Mouse (Mus musculus) heart, embryonic 10.5 days (tissue): ENCODE measurements at regions not wholly inside any gene's neighbourhood (a gene's known extent, or its start where the extent isn't known, plus 50 kb on each side); places are given as distances from the start of the nearest gene placed in this dataset.

Experiments used
- DNase-seq: peaks from one replicate; pipeline ENCODE4 v3.0.0-alpha.2; 2017; ENCODE audit warnings: low spot score
- H3K27ac ChIP-seq: fragments of 300-500 bp; sonication (generic); 2 replicates; pipeline ENCODE4 v1.5.1; 2016; ENCODE audit warnings: mild to moderate bottlenecking
- H3K27me3 ChIP-seq: fragments of 300-500 bp; sonication (generic); 2 replicates; pipeline ENCODE4 v1.6.1; 2016; ENCODE audit warnings: mild to moderate bottlenecking; ENCODE audit not compliant: poor library complexity, insufficient read depth, severe bottlenecking
- H3K36me3 ChIP-seq: fragments of 300-500 bp; sonication (generic); 2 replicates; pipeline ENCODE4 v1.6.1; 2016; ENCODE audit warnings: mild to moderate bottlenecking, moderate library complexity
- H3K4me1 ChIP-seq: fragments of 300-500 bp; sonication (generic); 2 replicates; pipeline ENCODE4 v1.6.1; 2016; ENCODE audit warnings: mild to moderate bottlenecking
- H3K4me3 ChIP-seq: fragments of 300-500 bp; sonication (generic); 2 replicates; pipeline ENCODE4 v1.5.1; 2016; ENCODE audit warnings: mild to moderate bottlenecking, moderate library complexity
- H3K9me3 ChIP-seq: fragments of 300-500 bp; sonication (generic); 2 replicates; pipeline ENCODE4 v1.6.1; 2016; ENCODE audit warnings: mild to moderate bottlenecking, moderate library complexity
- WGBS: fragments of 180-500 bp; shearing (Covaris S2); methylation state at CpG from one replicate; pipeline ENCODE4 v1.1.7; 2016; 5-methylcytosine and 5-hydroxymethylcytosine counted together

DNA sequence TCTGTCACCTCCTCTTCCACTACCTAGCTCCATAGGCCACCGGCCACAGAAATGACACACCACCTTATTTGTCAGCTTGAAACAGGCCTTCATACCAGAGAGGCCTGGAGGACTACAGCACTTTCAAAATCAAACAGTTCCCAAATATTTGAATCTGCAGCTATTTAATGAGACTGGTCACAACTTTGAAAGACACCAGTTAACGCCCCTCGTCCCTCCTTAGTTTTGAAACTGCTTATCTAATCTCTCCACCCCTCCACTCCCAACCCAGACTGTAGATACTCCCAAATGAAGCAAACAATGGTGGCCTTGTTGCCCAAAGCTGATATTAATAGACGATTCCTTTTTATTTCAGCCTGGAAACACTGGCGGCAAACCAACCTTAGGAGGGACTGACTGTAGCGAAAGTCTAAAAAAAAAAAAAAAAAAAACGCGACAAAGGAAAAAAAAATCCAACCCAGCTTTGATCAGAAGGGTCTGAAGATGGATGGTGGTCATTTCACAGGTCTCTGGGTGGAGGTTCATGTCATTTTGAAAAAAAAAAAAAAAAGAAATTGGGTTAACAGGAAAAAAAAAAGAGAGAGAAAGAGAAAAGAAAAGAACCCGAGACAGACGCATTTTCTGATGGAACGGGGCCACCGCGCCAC lies 80.8 kb downstream of the Hes1 start:
- DNase-seq = no peak
- Histone ChIP-seq H3K27ac (peak overlapping the region; percentile 31; the same call in 1 of the 2 replicates), H3K27me3 (peaks cover 45% of the 10 kb centered on the region), H3K4me3 (peak overlapping the region; percentile 37), H3K36me3 (no peaks in the 10 kb centered on the region), H3K9me3 (no peaks in the 10 kb centered on the region), H3K4me1 (peaks cover 16% of the 10 kb centered on the region)
- 8% methylated on average over 13 of the region's 13 CpGs for WGBS

DNA sequence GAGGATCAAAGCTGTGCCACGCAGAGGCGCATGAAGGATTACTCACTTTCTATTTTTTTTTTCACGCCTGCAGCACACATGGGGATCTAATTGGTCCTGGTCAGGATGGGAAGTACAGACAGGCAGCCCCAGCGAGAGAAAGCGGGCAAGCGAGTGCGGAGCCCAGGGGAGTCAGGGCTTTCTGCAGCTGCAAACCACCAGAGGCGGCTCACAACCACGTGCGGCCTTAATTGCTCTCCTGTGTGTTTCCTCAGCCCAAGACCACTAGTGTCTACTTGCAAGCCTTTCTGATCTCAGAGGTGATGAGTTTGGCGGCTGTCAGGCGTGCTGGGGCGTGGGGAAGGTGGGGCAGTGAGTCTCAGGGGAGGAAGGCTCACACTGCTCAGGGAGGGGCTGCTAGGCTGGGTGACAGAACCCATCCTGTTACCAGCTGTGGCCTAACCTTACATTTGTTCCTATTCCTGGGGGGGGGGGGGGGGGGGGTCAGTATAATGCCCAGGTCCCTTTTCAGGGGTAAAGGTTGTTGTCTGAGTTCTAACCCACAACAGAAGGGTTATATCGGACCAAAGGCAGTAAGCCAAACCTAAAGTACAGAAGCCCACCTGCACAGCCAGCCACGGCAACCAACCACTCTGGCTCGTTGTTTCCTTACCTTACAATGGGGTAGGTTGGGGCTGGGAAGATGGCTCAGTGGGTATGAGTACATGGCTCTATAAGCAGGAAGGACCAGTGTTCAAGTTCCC lies 81.5 kb downstream of the Hes1 start:
- 12% methylated on average over 16 of the region's 16 CpGs for WGBS
- H3K36me3 ChIP-seq = no peaks in the 10 kb centered on the region
- peaks cover 45% of the 10 kb centered on the region for H3K27me3 ChIP-seq
- peaks cover 16% of the 10 kb centered on the region for H3K4me1 ChIP-seq
- DNase-seq = peak; percentile 84
- peak overlapping the region; percentile 37 for H3K4me3 ChIP-seq
- no peaks in the 10 kb centered on the region for H3K9me3 ChIP-seq
- H3K27ac ChIP-seq = peak overlapping the region; percentile 31; the same call in 1 of the 2 replicates

DNA sequence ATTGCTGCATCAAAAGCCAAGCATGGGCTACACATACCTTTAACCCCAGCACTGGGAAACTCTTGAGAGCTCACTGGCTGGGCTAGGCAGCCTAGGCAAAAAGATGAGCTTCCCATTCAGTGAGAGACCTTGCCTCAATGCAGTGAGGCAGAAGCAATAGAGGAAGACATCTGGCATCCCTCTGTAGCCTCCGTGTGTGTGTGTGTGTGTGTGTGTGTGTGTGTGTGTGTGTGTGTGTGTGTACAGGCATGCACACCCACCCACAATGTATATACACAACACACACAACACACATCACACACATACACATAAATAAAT lies 82.0 kb downstream of the Hes1 start:
- WGBS = 62% methylated on average over 1 of the region's 1 CpGs
- H3K4me3 ChIP-seq = no peak overlapping the region
- H3K9me3 ChIP-seq = no peaks in the 10 kb centered on the region
- H3K4me1 ChIP-seq = peaks cover 16% of the 10 kb centered on the region
- no peak for DNase-seq
- H3K36me3 ChIP-seq = no peaks in the 10 kb centered on the region
- H3K27me3 ChIP-seq = peaks cover 40% of the 10 kb centered on the region
- no peak overlapping the region for H3K27ac ChIP-seq

DNA sequence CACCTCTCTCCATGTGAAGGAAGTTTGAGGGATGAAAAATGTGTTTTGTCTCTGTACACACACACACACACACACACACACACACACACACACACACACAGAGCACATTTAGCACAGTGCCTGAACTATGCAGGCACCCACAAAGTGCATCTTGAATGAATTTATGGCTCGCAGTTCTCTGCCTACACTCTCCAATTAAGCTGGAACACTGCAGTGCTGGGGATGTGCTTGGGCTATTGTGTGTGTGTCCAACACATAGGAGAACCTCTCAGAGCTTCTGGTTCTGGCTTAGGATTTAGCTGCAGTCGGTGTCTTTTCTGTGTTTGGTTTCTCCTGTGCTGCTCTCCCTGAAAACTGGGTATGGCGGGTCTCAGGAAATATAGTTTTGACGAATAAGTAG lies 83.1 kb downstream of the Hes1 start:
- no peak overlapping the region for H3K4me3 ChIP-seq
- H3K9me3 ChIP-seq = no peaks in the 10 kb centered on the region
- no peak for DNase-seq
- no peak overlapping the region for H3K27ac ChIP-seq
- peaks cover 38% of the 10 kb centered on the region for H3K27me3 ChIP-seq
- no peaks in the 10 kb centered on the region for H3K36me3 ChIP-seq
- WGBS = 82% methylated on average over 4 of the region's 4 CpGs
- peaks cover 16% of the 10 kb centered on the region for H3K4me1 ChIP-seq

DNA sequence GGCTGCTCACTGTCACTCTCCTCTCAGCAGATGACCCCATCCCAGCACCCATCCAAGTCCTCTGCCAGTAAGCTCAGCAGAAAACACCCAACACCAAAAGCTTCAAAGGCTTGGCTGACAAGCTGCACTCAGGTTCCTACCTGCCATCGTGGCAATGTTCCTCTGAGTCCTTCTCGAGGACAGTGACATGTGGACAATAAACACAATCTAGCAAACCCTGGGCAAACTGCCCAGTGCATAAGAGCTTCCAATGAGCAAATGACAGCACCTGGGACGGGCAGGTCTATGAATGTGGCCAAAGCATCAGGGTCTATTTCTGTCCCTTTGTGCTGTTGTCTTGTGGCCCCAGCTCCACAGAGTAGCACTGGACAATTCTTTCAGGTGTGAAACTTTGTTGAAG lies 86.9 kb downstream of the Hes1 start:
- no peak overlapping the region for H3K4me3 ChIP-seq
- H3K36me3 ChIP-seq = no peaks in the 10 kb centered on the region
- H3K27me3 ChIP-seq = peaks cover 28% of the 10 kb centered on the region
- DNase-seq = no peak
- peaks cover 12% of the 10 kb centered on the region for H3K4me1 ChIP-seq
- H3K9me3 ChIP-seq = no peaks in the 10 kb centered on the region
- 82% methylated on average over 3 of the region's 3 CpGs for WGBS
- H3K27ac ChIP-seq = no peak overlapping the region

DNA sequence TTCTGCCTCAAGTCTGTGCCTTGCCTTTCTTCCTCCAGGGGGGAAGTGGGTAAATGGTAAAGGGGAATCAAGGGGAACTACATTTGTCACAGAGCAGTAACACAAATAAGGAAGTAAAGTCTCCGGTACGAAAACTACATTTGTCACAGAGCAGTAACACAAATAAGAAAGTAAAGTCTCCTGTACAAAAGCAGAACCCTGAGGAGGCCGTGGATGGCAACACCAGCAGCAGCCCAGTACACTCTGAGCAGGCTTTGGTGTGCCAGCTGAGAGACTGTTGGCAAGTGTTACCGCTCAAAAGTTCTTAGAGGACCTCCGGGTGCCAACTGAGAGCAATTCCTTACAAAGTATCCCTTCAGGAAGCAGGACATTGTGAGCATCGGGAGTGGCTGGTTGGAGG lies 90.9 kb downstream of the Hes1 start:
- DNase-seq = no peak
- peaks cover 16% of the 10 kb centered on the region for H3K27me3 ChIP-seq
- no peaks in the 10 kb centered on the region for H3K9me3 ChIP-seq
- WGBS = 17% methylated on average over 6 of the region's 6 CpGs
- H3K4me3 ChIP-seq = no peak overlapping the region
- H3K4me1 ChIP-seq = peaks cover 19% of the 10 kb centered on the region
- no peaks in the 10 kb centered on the region for H3K36me3 ChIP-seq
- H3K27ac ChIP-seq = peak overlapping the region; percentile 30; the same call in 1 of the 2 replicates

DNA sequence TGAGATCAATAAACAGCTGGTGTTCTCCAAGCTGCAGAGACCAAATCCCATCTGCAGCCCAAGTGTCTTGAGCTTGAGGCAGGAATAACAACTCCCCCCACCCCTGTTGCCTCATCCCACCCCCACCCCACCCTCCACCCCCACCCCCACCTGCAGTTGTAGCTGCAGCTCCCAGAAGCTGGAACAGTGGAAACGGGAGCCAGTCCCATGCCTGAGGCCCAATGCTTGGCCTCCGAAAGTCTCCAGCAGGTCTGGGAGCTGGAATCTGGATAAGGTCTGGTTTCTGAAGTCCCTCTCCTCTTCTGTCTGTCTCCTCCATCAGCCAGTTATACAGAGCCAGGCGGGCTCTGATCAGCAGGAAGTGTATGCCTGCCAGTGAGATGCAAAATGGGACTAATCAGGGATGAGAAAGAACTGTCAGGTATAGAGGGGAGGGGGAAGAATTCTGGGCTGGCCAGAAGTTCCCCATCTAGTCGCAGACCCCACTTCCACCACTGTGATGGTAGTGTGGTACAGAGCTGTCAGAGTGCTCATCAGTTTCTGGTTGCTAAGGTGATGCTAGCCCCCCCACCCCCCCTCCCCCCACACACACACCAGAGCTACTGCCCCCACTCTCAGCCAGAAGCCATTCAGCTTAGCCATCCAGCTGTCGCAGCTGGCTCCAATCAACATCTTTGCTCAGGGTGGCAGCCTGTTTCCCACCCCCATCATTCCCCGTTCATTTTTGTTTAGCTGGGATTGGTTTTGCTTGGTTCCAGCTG lies 91.5 kb downstream of the Hes1 start:
- H3K27me3 ChIP-seq = peaks cover 16% of the 10 kb centered on the region
- no peak for DNase-seq
- peaks cover 25% of the 10 kb centered on the region for H3K4me1 ChIP-seq
- peak overlapping the region; percentile 30; the same call in 1 of the 2 replicates for H3K27ac ChIP-seq
- no peak overlapping the region for H3K4me3 ChIP-seq
- WGBS = 11% methylated on average over 6 of the region's 6 CpGs
- no peaks in the 10 kb centered on the region for H3K9me3 ChIP-seq
- H3K36me3 ChIP-seq = no peaks in the 10 kb centered on the region

DNA sequence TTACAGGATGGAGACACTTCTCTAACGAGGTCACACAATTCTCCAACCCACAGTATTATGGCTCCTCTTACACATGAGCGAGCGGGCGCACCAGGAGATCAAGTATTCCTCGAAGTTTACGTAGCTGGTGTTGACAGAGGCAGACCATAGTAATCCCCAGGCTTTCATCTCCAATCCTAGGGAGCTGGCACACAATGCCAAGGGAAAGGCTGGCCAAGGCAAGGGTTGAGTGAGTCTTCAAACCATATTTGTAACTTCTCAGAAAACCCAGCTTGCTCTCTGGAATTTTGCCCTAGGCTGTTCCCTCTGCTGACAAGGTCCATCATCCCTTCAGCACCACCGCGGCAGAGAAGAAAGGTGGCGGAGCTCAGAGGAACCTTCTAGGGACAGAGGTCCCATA lies 94.0 kb downstream of the Hes1 start:
- no peak overlapping the region for H3K27ac ChIP-seq
- H3K4me1 ChIP-seq = peaks cover 29% of the 10 kb centered on the region
- 83% methylated on average over 9 of the region's 9 CpGs for WGBS
- H3K36me3 ChIP-seq = no peaks in the 10 kb centered on the region
- DNase-seq = no peak
- H3K9me3 ChIP-seq = no peaks in the 10 kb centered on the region
- peaks cover 14% of the 10 kb centered on the region for H3K27me3 ChIP-seq
- no peak overlapping the region for H3K4me3 ChIP-seq

DNA sequence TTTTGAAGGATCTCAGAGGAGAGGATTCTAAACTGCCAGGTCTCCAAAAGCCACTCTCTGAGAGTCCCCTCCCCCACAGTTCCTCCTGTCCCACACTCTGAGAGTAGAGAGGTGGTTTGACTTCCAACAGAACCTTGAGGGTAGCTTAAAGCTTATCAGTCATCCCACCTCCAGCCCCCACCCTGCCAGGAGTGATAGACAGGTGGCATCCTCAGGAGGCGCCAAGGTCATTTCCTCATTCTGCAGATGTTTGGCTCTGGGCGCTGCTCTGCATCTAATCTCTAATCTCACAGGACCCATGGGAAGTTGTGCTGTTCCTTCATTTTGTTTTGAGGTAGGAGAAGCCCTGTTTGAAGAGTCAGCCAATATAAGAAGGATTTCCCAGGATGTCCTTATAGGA lies 96.2 kb downstream of the Hes1 start:
- no peak overlapping the region for H3K4me3 ChIP-seq
- no peak overlapping the region for H3K27ac ChIP-seq

DNA sequence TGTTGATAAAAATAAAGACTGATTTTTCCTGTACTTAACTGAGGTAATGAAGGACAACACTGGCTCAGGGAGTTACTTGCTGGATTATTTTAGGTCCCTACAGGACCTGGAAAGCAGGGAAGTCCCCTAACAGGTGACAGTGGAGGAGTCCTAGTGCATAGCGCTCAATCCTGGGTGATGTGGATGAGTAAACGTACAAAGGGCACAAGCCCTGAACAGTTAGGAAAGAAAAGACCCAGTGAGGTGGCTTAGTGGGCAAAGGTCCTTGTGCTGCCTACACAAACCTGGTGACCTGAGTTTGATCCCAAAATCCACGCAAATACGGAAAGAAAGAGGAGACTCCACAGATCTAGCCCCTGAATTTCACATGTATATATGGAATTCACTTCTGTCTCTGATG lies 99.1 kb downstream of the Hes1 start:
- 88% methylated on average over 4 of the region's 4 CpGs for WGBS
- no peak for DNase-seq
- no peak overlapping the region for H3K27ac ChIP-seq
- H3K9me3 ChIP-seq = no peaks in the 10 kb centered on the region
- H3K27me3 ChIP-seq = no peaks in the 10 kb centered on the region
- H3K4me3 ChIP-seq = no peak overlapping the region
- no peaks in the 10 kb centered on the region for H3K36me3 ChIP-seq
- peaks cover 14% of the 10 kb centered on the region for H3K4me1 ChIP-seq

More for the DNA sequence above, 96.2 kb downstream of the Hes1 start:
- Histone ChIP-seq H3K4me1 (peaks cover 24% of the 10 kb centered on the region), H3K27me3 (no peaks in the 10 kb centered on the region), H3K36me3 (no peaks in the 10 kb centered on the region), H3K9me3 (no peaks in the 10 kb centered on the region)
- no peak for DNase-seq
- WGBS = 18% methylated on average over 2 of the region's 2 CpGs

DNA sequence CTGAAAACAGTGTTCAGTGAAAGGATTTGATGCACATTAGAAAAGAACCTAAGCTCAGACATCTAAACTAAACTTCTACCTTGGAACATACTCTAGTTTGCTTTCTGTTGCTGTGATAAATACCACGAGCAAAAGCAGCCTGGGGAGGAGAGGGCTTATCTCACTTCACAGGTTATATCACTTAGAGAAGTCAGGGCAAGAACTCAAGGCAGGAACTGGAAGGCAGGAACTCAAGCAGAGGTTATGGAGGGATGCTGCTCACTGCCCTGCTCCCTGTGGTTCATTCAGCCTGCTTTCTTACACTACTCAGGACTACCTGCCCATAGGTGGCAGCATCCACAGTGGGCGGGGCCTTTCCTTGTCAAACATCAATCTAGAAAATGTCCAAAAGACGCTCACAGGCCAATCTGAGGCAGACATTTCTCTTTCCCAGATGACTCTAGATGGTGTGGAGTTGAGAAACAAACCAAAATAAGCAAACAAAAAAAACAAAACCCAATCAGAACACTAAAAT lies 101.5 kb downstream of the Hes1 start:
- no peak overlapping the region for H3K4me3 ChIP-seq
- H3K27ac ChIP-seq = no peak overlapping the region
- H3K9me3 ChIP-seq = no peaks in the 10 kb centered on the region
- WGBS = 61% methylated on average over 3 of the region's 3 CpGs
- 0 out of 2 replicates have a peak, but pooled peaks cover 5% of the 10 kb centered on the region for H3K27me3 ChIP-seq
- H3K4me1 ChIP-seq = peaks cover 4% of the 10 kb centered on the region
- DNase-seq = no peak
- no peaks in the 10 kb centered on the region for H3K36me3 ChIP-seq

GRCm38 (mm10) chr16:30171381-30172079 lies 95.8 kb downstream of the Cpn2 start:
- Histone ChIP-seq H3K27me3 (peaks cover 26% of the 10 kb centered on the region; the same call in 1 of the 2 replicates), H3K36me3 (no peaks in the 10 kb centered on the region), H3K4me1 (peaks cover 31% of the 10 kb centered on the region), H3K27ac (peak overlapping the region; percentile 32; the same call in 1 of the 2 replicates), H3K9me3 (no peaks in the 10 kb centered on the region), H3K4me3 (no peak overlapping the region)
- DNase-seq = no peak
- WGBS = 74% methylated on average over 24 of the region's 24 CpGs
